Mouse (Mus musculus): Measurements from ENCODE around the gene Orm3.

GRCm38 (mm10) chr4:63405683-63406082, 49.7 kb downstream of the Orm3 start:
- TF ChIP-seq TBP (conservative IDR thresholded peaks at IDR 0.05; ENCODE audit: low read depth, low read length) (no peak), POLR2A (IDR thresholded peaks at IDR 0.05; ENCODE audit: low read depth, low read length) (no peak), ZNF384 (IDR thresholded peaks at IDR 0.05; ENCODE audit: low read depth, low read length) (no peak), CTCF (conservative IDR thresholded peaks at IDR 0.05 in 1 of 2, IDR thresholded peaks at IDR 0.05 in 1 of 2; ENCODE audit: low read depth in 2 of 2, low read length in 2 of 2) (peak in 1 of 2 experiments; percentile 22; a peak in 2 of 4 replicates), POLR2AphosphoS2 (IDR thresholded peaks at IDR 0.05; ENCODE audit: low read depth, low read length) (no peak), EP300 (IDR thresholded peaks at IDR 0.05; ENCODE audit: low read length) (no peak), ETS1 (conservative IDR thresholded peaks at IDR 0.05; ENCODE audit: low read depth, low read length) (no peak), E2F4 (IDR thresholded peaks at IDR 0.05; ENCODE audit: insufficient replicate concordance, low read depth, low read length) (no peak), UBTF (IDR thresholded peaks at IDR 0.05; ENCODE audit: low read depth, low read length) (no peak), MYC (IDR thresholded peaks at IDR 0.05; ENCODE audit: low read depth, low read length) (no peak), MAX (IDR thresholded peaks at IDR 0.05; ENCODE audit: low read length) (no peak), ZC3H11A (IDR thresholded peaks at IDR 0.05; ENCODE audit: low read depth, low read length) (no peak), BHLHE40 (IDR thresholded peaks at IDR 0.05; ENCODE audit: low read depth, low read length) (no peak)

Data from CH12.LX (cell line).